8 mouse cellular contexts compared by ENCODE assay signal in the genomic region with DNA sequence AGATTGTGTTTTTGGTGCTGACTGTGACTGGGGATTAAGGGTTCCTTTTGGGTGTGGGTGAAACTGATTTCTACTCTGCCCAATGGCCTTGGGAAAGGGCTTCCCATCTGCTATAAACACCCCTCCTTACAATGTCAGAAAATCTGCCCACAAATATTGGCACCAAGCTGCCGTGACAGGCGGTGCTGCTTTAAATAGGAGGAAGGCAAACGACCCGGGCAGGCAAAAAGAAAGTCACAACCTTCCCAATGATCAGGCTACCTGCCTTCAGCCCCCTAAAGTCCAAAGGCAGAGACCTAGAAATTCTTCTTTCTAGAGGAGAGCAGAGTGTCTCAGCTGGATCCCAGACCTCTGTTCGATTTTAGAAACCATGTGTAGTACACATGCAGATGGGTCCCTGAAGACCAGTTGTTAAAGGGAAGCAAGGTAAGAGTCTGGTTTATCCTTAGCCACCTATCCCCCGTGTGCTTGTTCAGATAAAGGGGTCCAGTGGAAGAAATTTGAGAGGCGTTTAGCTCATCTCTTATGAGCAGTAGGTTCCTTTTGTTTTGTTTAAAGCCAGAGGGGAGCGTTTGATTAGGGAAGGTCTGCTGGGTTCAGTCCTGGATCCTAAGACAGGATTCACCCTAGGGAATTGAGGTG.
DNase-seq lines count a peak whose midpoint lies in the region; ATAC-seq and TF ChIP-seq lines count a peak whose summit lies in the region.

No protein-coding gene starts in this region.

- H3K36me3 ChIP-seq in hindbrain, embryonic 13.5 days = no peaks in the 10 kb centered on the region
- no peaks in the 10 kb centered on the region for H3K36me3 ChIP-seq in hindbrain, embryonic 11.5 days (ENCODE audit: control insufficient read depth, insufficient read depth, low read length)
- H3K36me3 ChIP-seq in heart, embryonic 11.5 days (ENCODE audit: control insufficient read depth, insufficient read depth, low read length) = no peaks in the 10 kb centered on the region
- H3K36me3 ChIP-seq in midbrain, embryonic 13.5 days = no peaks in the 10 kb centered on the region

- peaks cover 58% of the 10 kb centered on the region for H3K4me1 ChIP-seq in hindbrain, embryonic 13.5 days (replicated peaks)
- H3K4me1 ChIP-seq in hindbrain, embryonic 11.5 days (replicated peaks; ENCODE audit: control insufficient read depth, insufficient read depth, low read length) = peaks cover 15% of the 10 kb centered on the region
- peaks cover 14% of the 10 kb centered on the region; the same call in 1 of the 2 replicates for H3K4me1 ChIP-seq in cerebellum, adult 2 months (ENCODE audit: control insufficient read depth, insufficient read depth, low read length)
- H3K4me1 ChIP-seq in heart, embryonic 11.5 days (ENCODE audit: control insufficient read depth, insufficient read depth, low read length) = peaks cover 24% of the 10 kb centered on the region
- H3K4me1 ChIP-seq in midbrain, embryonic 13.5 days (replicated peaks) = peaks cover 38% of the 10 kb centered on the region

- no peak for TF ChIP-seq CTCF in cerebellum, adult 2 months (IDR thresholded peaks at IDR 0.05; ENCODE audit: borderline replicate concordance, insufficient read depth, low read depth, low read length)

- peak overlapping the region; percentile 35; the same call in 1 of the 2 replicates for H3K27ac ChIP-seq in hindbrain, embryonic 13.5 days
- H3K27ac ChIP-seq in hindbrain, embryonic 11.5 days (ENCODE audit: low read depth, low read length) = no peak overlapping the region
- H3K27ac ChIP-seq in cerebellum, adult 2 months (ENCODE audit: insufficient read depth, low read length) = peak overlapping the region; percentile 98
- no peak overlapping the region for H3K27ac ChIP-seq in heart, embryonic 11.5 days (ENCODE audit: low read depth, low read length)
- 0 out of 2 replicates have a peak overlapping the region, but pooled peaks have one; percentile 3 for H3K27ac ChIP-seq in midbrain, embryonic 13.5 days

- peak overlapping the region; percentile 30 for H3K9ac ChIP-seq in hindbrain, embryonic 13.5 days
- no peak overlapping the region for H3K9ac ChIP-seq in hindbrain, embryonic 11.5 days (ENCODE audit: low read depth, low read length)
- H3K9ac ChIP-seq in heart, embryonic 11.5 days (ENCODE audit: low read depth, low read length) = 0 out of 2 replicates have a peak overlapping the region, but pooled peaks have one; percentile 39
- H3K9ac ChIP-seq in midbrain, embryonic 13.5 days (replicated peaks) = no peak overlapping the region

- H3K4me2 ChIP-seq in hindbrain, embryonic 13.5 days = peak overlapping the region; percentile 64
- no peak overlapping the region for H3K4me2 ChIP-seq in hindbrain, embryonic 11.5 days (replicated peaks; ENCODE audit: low read depth, low read length)
- peak overlapping the region; percentile 14; the same call in 1 of the 2 replicates for H3K4me2 ChIP-seq in heart, embryonic 11.5 days
- H3K4me2 ChIP-seq in midbrain, embryonic 13.5 days (replicated peaks) = peak overlapping the region; percentile 12

- peak; percentile 52; the same call in 1 of the 2 replicates for TF ChIP-seq POLR2A in cerebellum, adult 2 months (IDR thresholded peaks at IDR 0.05; ENCODE audit: borderline replicate concordance, insufficient read depth, low read length)

- H3K9me3 ChIP-seq in hindbrain, embryonic 13.5 days = no peaks in the 10 kb centered on the region
- no peaks in the 10 kb centered on the region for H3K9me3 ChIP-seq in hindbrain, embryonic 11.5 days (ENCODE audit: control insufficient read depth, low read length)
- no peaks in the 10 kb centered on the region for H3K9me3 ChIP-seq in heart, embryonic 11.5 days (replicated peaks; ENCODE audit: control insufficient read depth, low read length)
- H3K9me3 ChIP-seq in midbrain, embryonic 13.5 days = no peaks in the 10 kb centered on the region

- WGBS in hindbrain, embryonic 13.5 days = 19% methylated on average over 8 of the region's 8 CpGs
- 14% methylated on average over 8 of the region's 8 CpGs for WGBS in hindbrain, embryonic 11.5 days
- WGBS in cerebellum, adult 2 months = 8% methylated on average over 8 of the region's 8 CpGs
- 20% methylated on average over 8 of the region's 8 CpGs for WGBS in heart, embryonic 11.5 days (ENCODE audit: insufficient replicate concordance)
- WGBS in midbrain, embryonic 13.5 days = 16% methylated on average over 8 of the region's 8 CpGs

- DNase-seq in hindbrain, embryonic 11.5 days (ENCODE audit: low spot score) = no peak
- DNase-seq in cerebellum, adult 2 months = peak; percentile 75 to 86
- no peak for DNase-seq in thymus, postnatal 4 days
- no peak for DNase-seq in kidney, adult 9 months
- DNase-seq in right cerebral cortex, adult 2 months (ENCODE audit: low spot score in 2 of 2) = no peak

- ATAC-seq in hindbrain, embryonic 13.5 days (ENCODE audit: low FRiP score) = no peak
- ATAC-seq in hindbrain, embryonic 11.5 days (ENCODE audit: low FRiP score) = no peak
- ATAC-seq in heart, embryonic 11.5 days (replicated peaks; ENCODE audit: insufficient number of reproducible peaks, low FRiP score, low TSS enrichment) = no peak
- ATAC-seq in midbrain, embryonic 13.5 days = no peak

- 0 out of 2 replicates have a peak overlapping the region, but pooled peaks have one; percentile 10 for H3K4me3 ChIP-seq in hindbrain, embryonic 13.5 days
- H3K4me3 ChIP-seq in hindbrain, embryonic 11.5 days (ENCODE audit: low read depth, low read length) = no peak overlapping the region
- peak overlapping the region; percentile 6 for H3K4me3 ChIP-seq in cerebellum, adult 2 months (replicated peaks; ENCODE audit: insufficient read depth, low read depth, low read length)
- H3K4me3 ChIP-seq in heart, embryonic 11.5 days (ENCODE audit: low read depth, low read length) = no peak overlapping the region
- no peak overlapping the region for H3K4me3 ChIP-seq in midbrain, embryonic 13.5 days (replicated peaks)

- H3K27me3 ChIP-seq in hindbrain, embryonic 13.5 days = peaks cover 52% of the 10 kb centered on the region
- H3K27me3 ChIP-seq in hindbrain, embryonic 11.5 days (ENCODE audit: control insufficient read depth, insufficient read depth, low read length) = peaks cover 36% of the 10 kb centered on the region
- no peaks in the 10 kb centered on the region for H3K27me3 ChIP-seq in cerebellum, adult 2 months (ENCODE audit: control insufficient read depth, insufficient read depth, low read length)
- H3K27me3 ChIP-seq in heart, embryonic 11.5 days (ENCODE audit: control insufficient read depth, insufficient read depth, low read length) = peaks cover 2% of the 10 kb centered on the region; the same call in 1 of the 2 replicates
- peaks cover 63% of the 10 kb centered on the region for H3K27me3 ChIP-seq in midbrain, embryonic 13.5 days

Comparison
In these comparisons a context has a peak if more than half of its experiments do, and no peak if none do; other contexts are left out.
1. H3K27ac ChIP-seq: peak in hindbrain, embryonic 13.5 days (single experiment), cerebellum, adult 2 months (single experiment) and midbrain, embryonic 13.5 days (single experiment); none in hindbrain, embryonic 11.5 days (single experiment) and heart, embryonic 11.5 days (single experiment).
2. H3K4me3 ChIP-seq: peak in hindbrain, embryonic 13.5 days (single experiment) and cerebellum, adult 2 months (single experiment); none in hindbrain, embryonic 11.5 days (single experiment), heart, embryonic 11.5 days (single experiment) and midbrain, embryonic 13.5 days (single experiment).
3. H3K9ac ChIP-seq: peak in hindbrain, embryonic 13.5 days (single experiment) and heart, embryonic 11.5 days (single experiment); none in hindbrain, embryonic 11.5 days (single experiment) and midbrain, embryonic 13.5 days (single experiment).
4. DNase-seq: peak in cerebellum, adult 2 months (2 of 2); none in hindbrain, embryonic 11.5 days (single experiment), thymus, postnatal 4 days (single experiment), kidney, adult 9 months (single experiment) and right cerebral cortex, adult 2 months (0 of 2).